Mouse (Mus musculus): ENCODE results near the gene AY358078.
"Not testable (repeated sequence)": the region's sequence is repeated elsewhere in the genome, so short reads cannot be mapped to it uniquely, and the experiment has no call there.

DNA sequence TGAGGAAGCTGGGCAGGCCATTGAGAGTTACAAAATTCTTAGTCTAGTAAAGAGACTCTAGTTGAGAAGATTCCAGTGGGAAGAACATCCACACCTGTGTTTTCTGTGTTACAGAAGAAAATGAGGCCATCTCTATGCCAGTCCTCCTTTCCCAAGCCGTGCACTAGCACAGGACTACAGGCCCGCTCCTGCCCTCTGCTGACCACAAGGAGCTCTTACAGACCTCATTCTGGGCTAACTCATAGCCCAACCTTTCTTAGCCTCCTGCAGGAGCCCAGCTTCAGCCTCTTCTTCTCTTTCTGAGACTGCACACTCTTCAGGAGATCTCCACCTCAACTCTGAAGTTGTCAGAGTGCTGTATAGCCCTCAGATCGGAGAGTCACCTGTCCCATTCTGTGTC lies 51.2 kb downstream of the AY358078 start:
- not testable (repeated sequence) for TF ChIP-seq TAL1, GATA1 (IDR thresholded peaks at IDR 0.05; ENCODE audit: low read length)

Data from erythroblast, embryonic 14.5 days (primary cell).